Mouse (Mus musculus) cerebellum, postnatal 36 days (tissue): ENCODE results near the gene Ttc5.
A peak's percentile ranks its signal among the peaks of the same experiment; 100 is the strongest.
"Not testable (repeated sequence)": the region's sequence is repeated elsewhere in the genome, so short reads cannot be mapped to it uniquely, and the experiment has no call there.

Source experiments
- DNase-seq, 2 experiments: peaks; one replicate each; pipeline ENCODE4 v3.0.0; 2021 to 2022; ENCODE audit warnings: mixed read lengths in 2 of 2

Ttc5 gene

GRCm38 (mm10) chr14:50785251-50785637 is at the start of gene Ttc5:
TSS of gene Ttc5 (minus strand) at chr14:50785519.
- DNase-seq, result peak; percentile 90 to 93

- DNase-seq, result no peak
Observed at GRCm38 (mm10) chr14:50834435-50834834, 49.1 kb upstream of the Ttc5 start.

GRCm38 (mm10) chr14:50833964-50834363 is 48.6 kb upstream of the Ttc5 start:
- DNase-seq, result peak; percentile 58 to 65

GRCm38 (mm10) chr14:50829878-50830277 is 44.6 kb upstream of the Ttc5 start:
- no peak for DNase-seq

- no peak for DNase-seq
Observed at GRCm38 (mm10) chr14:50826579-50826978, 41.3 kb upstream of the Ttc5 start.

GRCm38 (mm10) chr14:50824219-50824618 is 38.9 kb upstream of the Ttc5 start:
- DNase-seq, result no peak

- no peak for DNase-seq
Observed at GRCm38 (mm10) chr14:50823240-50823639, 37.9 kb upstream of the Ttc5 start.

- no peak for DNase-seq
Observed at GRCm38 (mm10) chr14:50813060-50813459, 27.7 kb upstream of the Ttc5 start.

- peak; percentile 98 to 100 for DNase-seq
Observed at GRCm38 (mm10) chr14:50807487-50808072, 22.3 kb upstream of the Ttc5 start, which contains the start of the genes Ccnb1ip1 and Parp2. TSS of gene Ccnb1ip1 (minus strand) at chr14:50807732. TSS of gene Parp2 (plus strand) at chr14:50807841.

- not testable (repeated sequence) for DNase-seq
Observed at GRCm38 (mm10) chr14:50806469-50806868, 21.1 kb upstream of the Ttc5 start.

GRCm38 (mm10) chr14:50804683-50805082 is 19.4 kb upstream of the Ttc5 start:
- DNase-seq, result no peak

GRCm38 (mm10) chr14:50802843-50803562 is 17.7 kb upstream of the Ttc5 start:
- no peak for DNase-seq

- DNase-seq, result no peak
Observed at GRCm38 (mm10) chr14:50802441-50802840, 17.1 kb upstream of the Ttc5 start.

GRCm38 (mm10) chr14:50799502-50800259 is 14.4 kb upstream of the Ttc5 start:
- peak; percentile 33 to 38 for DNase-seq

GRCm38 (mm10) chr14:50798512-50798911 is 13.2 kb upstream of the Ttc5 start:
- no peak for DNase-seq

GRCm38 (mm10) chr14:50796464-50796863 is 11.1 kb upstream of the Ttc5 start:
- DNase-seq, result no peak

- DNase-seq, result no peak
Observed at GRCm38 (mm10) chr14:50795965-50796364, 10.6 kb upstream of the Ttc5 start.

GRCm38 (mm10) chr14:50795261-50795935 is 10.1 kb upstream of the Ttc5 start:
- DNase-seq, result no peak

GRCm38 (mm10) chr14:50788157-50788556 is 2.8 kb upstream of the Ttc5 start:
- DNase-seq, result no peak

- no peak for DNase-seq
Observed at GRCm38 (mm10) chr14:50784391-50785250, 698 bp downstream of the Ttc5 start.

GRCm38 (mm10) chr14:50782166-50782565 is 3.2 kb downstream of the Ttc5 start:
- no peak for DNase-seq

- DNase-seq, result no peak
Observed at GRCm38 (mm10) chr14:50771342-50771741, 14.0 kb downstream of the Ttc5 start.
